Mouse (Mus musculus) heart, postnatal 25 days (tissue): ENCODE results near the gene Huwe1. TPM values are rescaled to one million over a fixed set of nuclear protein-coding genes. Genes with fewer than 3 reads are reported as not detected.
A peak's percentile ranks its signal among the peaks of the same experiment; 100 is the strongest.

Source experiments
- DNase-seq: peaks from one replicate; pipeline ENCODE4 v3.0.0; 2022; ENCODE audit warnings: low spot score
- intact Hi-C: fragments of 180-260 bp; cut with DNase I; formaldehyde crosslinking; loops from one replicate; pipeline ENCODE4 v1.15.1; 2025
- microRNA-seq: library from miRNA; unstranded; fragments of <30 nt; microRNA quantifications from one replicate; pipeline ENCODE4 v1.2.0, GENCODE M21; 2022
- total RNA-seq, 2 experiments: library from RNA; stranded (reverse); gene quantifications; 2 replicates each; pipeline ENCODE4 v1.2.3; 2021

The Huwe1 gene
- total RNA-seq, 2 experiments from 2014 or later: 153 to 169 TPM

- no peak for DNase-seq
- intact Hi-C loops: loop anchor here (5.0 kb wide), 1 partner anchor 205 kb away; no protein-coding TSS in a partner anchor
Measured at GRCm38 (mm10) chrX:151946986-151947385, 146.4 kb downstream of the Huwe1 start.

- intact Hi-C loops: loop anchor here (5.0 kb wide), 1 partner anchor 205 kb away; no protein-coding TSS in a partner anchor
- no peak for DNase-seq
Measured at GRCm38 (mm10) chrX:151947781-151948180, 147.2 kb downstream of the Huwe1 start.

- intact Hi-C loops: no loop called here
- no peak for DNase-seq
Measured at GRCm38 (mm10) chrX:151950231-151950630, 149.6 kb downstream of the Huwe1 start.

- intact Hi-C loops: no loop called here
- no peak for DNase-seq
Measured at GRCm38 (mm10) chrX:151951181-151951580, 150.6 kb downstream of the Huwe1 start.

Small RNAs within 50 kb of the gene (microRNA-seq; reads per million reads assigned to microRNA genes)
- gene Mir3113: not detected
- gene Mir98: 2,352 reads per million, percentile 86 among the genes with 10 or more reads in this experiment
- gene Mirlet7f-2: 8,162 reads per million, percentile 94 among the genes with 10 or more reads in this experiment

Other genes with a start within 250 kb of the Huwe1 start
- 100 to 1,000 TPM; 218 to 235 TPM for gene Hsd17b10, start 201.0 kb downstream of the Huwe1 start, total RNA-seq
- under 1 TPM; 0.34 to 0.39 TPM for gene Ribc1, start 215.5 kb downstream of the Huwe1 start, total RNA-seq
- gene Smc1a, start 215.6 kb downstream of the Huwe1 start, total RNA-seq: 10 to 100 TPM; 25.1 to 26.8 TPM